Mouse (Mus musculus): Measurements from ENCODE around the gene Ugt1a1. TPM values are rescaled to one million over a fixed set of nuclear protein-coding genes. Genes with fewer than 3 reads are reported as not detected.

Gene Ugt1a1
- polyA plus RNA-seq, 1 experiment from 2014 or later = not detected

- Histone ChIP-seq H3K4me1 (replicated peaks) (no peaks in the 10 kb centered on the region), H3K27ac (replicated peaks) (no peak overlapping the region), H3K4me2 (no peak overlapping the region), H3K9ac (no peak overlapping the region), H3K27me3 (no peaks in the 10 kb centered on the region), H3K9me3 (peaks cover 96% of the 10 kb centered on the region), H3K4me3 (no peak overlapping the region), H3K36me3 (no peaks in the 10 kb centered on the region)
- WGBS = 77% methylated on average over 4 of the region's 4 CpGs
- ATAC-seq (ENCODE audit: low read depth) = no peak
Measured at GRCm38 (mm10) chr1:88240579-88240978, 28.8 kb downstream of the Ugt1a1 start.

GRCm38 (mm10) chr1:88243861-88244260, 32.1 kb downstream of the Ugt1a1 start:
- no peak overlapping the region for H3K4me2 ChIP-seq
- WGBS = 67% methylated on average over 5 of the region's 5 CpGs
- no peaks in the 10 kb centered on the region for H3K36me3 ChIP-seq
- H3K4me3 ChIP-seq = no peak overlapping the region
- H3K4me1 ChIP-seq (replicated peaks) = no peaks in the 10 kb centered on the region
- H3K27ac ChIP-seq (replicated peaks) = no peak overlapping the region
- ATAC-seq (ENCODE audit: low read depth) = no peak
- no peaks in the 10 kb centered on the region for H3K27me3 ChIP-seq
- peaks cover 99% of the 10 kb centered on the region for H3K9me3 ChIP-seq
- no peak overlapping the region for H3K9ac ChIP-seq

- no peak overlapping the region for H3K9ac ChIP-seq
- H3K36me3 ChIP-seq = no peaks in the 10 kb centered on the region
- no peaks in the 10 kb centered on the region for H3K4me1 ChIP-seq (replicated peaks)
- H3K27ac ChIP-seq (replicated peaks) = no peak overlapping the region
- no peak overlapping the region for H3K4me2 ChIP-seq
- WGBS = 80% methylated on average over 6 of the region's 6 CpGs
- peaks cover 99% of the 10 kb centered on the region for H3K9me3 ChIP-seq
- H3K4me3 ChIP-seq = no peak overlapping the region
- no peak for ATAC-seq (ENCODE audit: low read depth)
- no peaks in the 10 kb centered on the region for H3K27me3 ChIP-seq
Measured at GRCm38 (mm10) chr1:88245881-88246280, 34.1 kb downstream of the Ugt1a1 start.

- no peaks in the 10 kb centered on the region for H3K27me3 ChIP-seq
- 46% methylated on average over 6 of the region's 6 CpGs for WGBS
- H3K27ac ChIP-seq (replicated peaks) = no peak overlapping the region
- ATAC-seq (ENCODE audit: low read depth) = no peak
- no peaks in the 10 kb centered on the region for H3K4me1 ChIP-seq (replicated peaks)
- H3K9ac ChIP-seq = no peak overlapping the region
- H3K9me3 ChIP-seq = peaks cover 99% of the 10 kb centered on the region
- H3K36me3 ChIP-seq = no peaks in the 10 kb centered on the region
- H3K4me3 ChIP-seq = no peak overlapping the region
- H3K4me2 ChIP-seq = no peak overlapping the region
Measured at GRCm38 (mm10) chr1:88246386-88246785, 34.6 kb downstream of the Ugt1a1 start.

GRCm38 (mm10) chr1:88247660-88248059, 35.9 kb downstream of the Ugt1a1 start:
- no peaks in the 10 kb centered on the region for H3K27me3 ChIP-seq
- WGBS = 50% methylated on average over 2 of the region's 2 CpGs
- H3K4me2 ChIP-seq = no peak overlapping the region
- no peak overlapping the region for H3K27ac ChIP-seq (replicated peaks)
- H3K9me3 ChIP-seq = peaks cover 97% of the 10 kb centered on the region
- H3K4me1 ChIP-seq (replicated peaks) = no peaks in the 10 kb centered on the region
- no peak overlapping the region for H3K4me3 ChIP-seq
- no peak overlapping the region for H3K9ac ChIP-seq
- no peaks in the 10 kb centered on the region for H3K36me3 ChIP-seq
- no peak for ATAC-seq (ENCODE audit: low read depth)

GRCm38 (mm10) chr1:88248658-88249057, 36.9 kb downstream of the Ugt1a1 start:
- H3K4me2 ChIP-seq = no peak overlapping the region
- no peaks in the 10 kb centered on the region for H3K27me3 ChIP-seq
- WGBS = 73% methylated on average over 4 of the region's 4 CpGs
- no peak overlapping the region for H3K4me3 ChIP-seq
- no peak overlapping the region for H3K9ac ChIP-seq
- ATAC-seq (ENCODE audit: low read depth) = no peak
- no peaks in the 10 kb centered on the region for H3K36me3 ChIP-seq
- no peaks in the 10 kb centered on the region for H3K4me1 ChIP-seq (replicated peaks)
- H3K27ac ChIP-seq (replicated peaks) = no peak overlapping the region
- H3K9me3 ChIP-seq = peaks cover 97% of the 10 kb centered on the region

- no peaks in the 10 kb centered on the region for H3K27me3 ChIP-seq
- ATAC-seq (ENCODE audit: low read depth) = no peak
- peaks cover 97% of the 10 kb centered on the region for H3K9me3 ChIP-seq
- no peak overlapping the region for H3K9ac ChIP-seq
- no peak overlapping the region for H3K27ac ChIP-seq (replicated peaks)
- WGBS = 80% methylated on average over 7 of the region's 7 CpGs
- H3K4me2 ChIP-seq = no peak overlapping the region
- H3K4me1 ChIP-seq (replicated peaks) = no peaks in the 10 kb centered on the region
- no peak overlapping the region for H3K4me3 ChIP-seq
- no peaks in the 10 kb centered on the region for H3K36me3 ChIP-seq
Measured at GRCm38 (mm10) chr1:88249596-88249995, 37.8 kb downstream of the Ugt1a1 start.

- WGBS = 81% methylated on average over 5 of the region's 5 CpGs
- Histone ChIP-seq H3K4me3 (no peak overlapping the region), H3K27ac (replicated peaks) (no peak overlapping the region), H3K27me3 (no peaks in the 10 kb centered on the region), H3K9ac (no peak overlapping the region), H3K9me3 (peaks cover 97% of the 10 kb centered on the region), H3K4me2 (no peak overlapping the region), H3K36me3 (no peaks in the 10 kb centered on the region), H3K4me1 (replicated peaks) (no peaks in the 10 kb centered on the region)
- ATAC-seq (ENCODE audit: low read depth) = no peak
Measured at GRCm38 (mm10) chr1:88250023-88250422, 38.3 kb downstream of the Ugt1a1 start.

GRCm38 (mm10) chr1:88253106-88253505, 41.3 kb downstream of the Ugt1a1 start:
- no peak overlapping the region for H3K27ac ChIP-seq (replicated peaks)
- H3K36me3 ChIP-seq = no peaks in the 10 kb centered on the region
- H3K27me3 ChIP-seq = no peaks in the 10 kb centered on the region
- no peak overlapping the region for H3K4me2 ChIP-seq
- ATAC-seq (ENCODE audit: low read depth) = no peak
- H3K9ac ChIP-seq = no peak overlapping the region
- H3K9me3 ChIP-seq = peaks cover 97% of the 10 kb centered on the region
- no peaks in the 10 kb centered on the region for H3K4me1 ChIP-seq (replicated peaks)
- H3K4me3 ChIP-seq = no peak overlapping the region
- 75% methylated on average over 8 of the region's 8 CpGs for WGBS

- Histone ChIP-seq H3K9me3 (peaks cover 97% of the 10 kb centered on the region), H3K4me2 (no peak overlapping the region), H3K36me3 (no peaks in the 10 kb centered on the region), H3K27me3 (no peaks in the 10 kb centered on the region), H3K4me3 (no peak overlapping the region), H3K9ac (no peak overlapping the region), H3K27ac (replicated peaks) (no peak overlapping the region), H3K4me1 (replicated peaks) (no peaks in the 10 kb centered on the region)
- WGBS = 76% methylated on average over 6 of the region's 6 CpGs
- no peak for ATAC-seq (ENCODE audit: low read depth)
Measured at GRCm38 (mm10) chr1:88253540-88253939, 41.8 kb downstream of the Ugt1a1 start.

- ATAC-seq (ENCODE audit: low read depth) = no peak
Measured at GRCm38 (mm10) chr1:88254793-88255465, 43.2 kb downstream of the Ugt1a1 start.

GRCm38 (mm10) chr1:88255466-88255857, 43.7 kb downstream of the Ugt1a1 start:
- Histone ChIP-seq H3K9ac (no peak overlapping the region), H3K4me1 (replicated peaks) (peaks cover 12% of the 10 kb centered on the region; the same call in 1 of the 2 replicates), H3K27ac (replicated peaks) (no peak overlapping the region), H3K4me3 (no peak overlapping the region), H3K36me3 (peaks cover 14% of the 10 kb centered on the region), H3K27me3 (no peaks in the 10 kb centered on the region), H3K9me3 (peaks cover 78% of the 10 kb centered on the region), H3K4me2 (no peak overlapping the region)
- 61% methylated on average over 2 of the region's 2 CpGs for WGBS
- ATAC-seq (ENCODE audit: low read depth) = no peak

More at GRCm38 (mm10) chr1:88254793-88255465, 43.2 kb downstream of the Ugt1a1 start:
- H3K4me2 ChIP-seq = no peak overlapping the region
- no peak overlapping the region for H3K4me3 ChIP-seq
- H3K9me3 ChIP-seq = peaks cover 83% of the 10 kb centered on the region
- no peak overlapping the region for H3K27ac ChIP-seq (replicated peaks)
- peaks cover 9% of the 10 kb centered on the region for H3K36me3 ChIP-seq
- 88% methylated on average over 12 of the region's 12 CpGs for WGBS
- H3K4me1 ChIP-seq (replicated peaks) = 0 out of 2 replicates have a peak, but pooled peaks cover 9% of the 10 kb centered on the region
- H3K27me3 ChIP-seq = no peaks in the 10 kb centered on the region
- no peak overlapping the region for H3K9ac ChIP-seq

Measured in neural tube, embryonic 13.5 days (tissue).